Mouse (Mus musculus) testis, adult 2 months (tissue): ENCODE measurements around the gene Nkpd1. TPM values are rescaled to one million over a fixed set of nuclear protein-coding genes. Genes with fewer than 3 reads are reported as not detected.
A peak's percentile ranks its signal among the peaks of the same experiment; 100 is the strongest.
"Not testable (repeated sequence)": the region's sequence is repeated elsewhere in the genome, so short reads cannot be mapped to it uniquely, and the experiment has no call there.

ENCODE experiments used
- H3K27ac ChIP-seq: fragments of 200-500 bp; 2 replicates; pipeline ENCODE4 v1.5.1; 2012; ENCODE audit warnings: low read depth, low read length; ENCODE audit not compliant: control insufficient read depth, insufficient read depth
- H3K27me3 ChIP-seq: fragments of 200-500 bp; 2 replicates; pipeline ENCODE4 v1.6.1; 2012; ENCODE audit warnings: mild to moderate bottlenecking, low read length, moderate library complexity; ENCODE audit not compliant: control insufficient read depth, insufficient read depth
- H3K36me3 ChIP-seq: fragments of 200-500 bp; 2 replicates; pipeline ENCODE4 v1.6.1; 2012; ENCODE audit warnings: mild to moderate bottlenecking, low read length; ENCODE audit not compliant: control insufficient read depth, insufficient read depth
- H3K4me1 ChIP-seq: fragments of 200-500 bp; 2 replicates; pipeline ENCODE4 v1.6.1; 2012; ENCODE audit warnings: low read length; ENCODE audit not compliant: control insufficient read depth, insufficient read depth
- H3K4me3 ChIP-seq: fragments of 200-500 bp; 2 replicates; pipeline ENCODE4 v1.5.1; 2012; ENCODE audit warnings: low read depth, mild to moderate bottlenecking, low read length, moderate library complexity, mixed read lengths; ENCODE audit not compliant: control insufficient read depth
- CTCF ChIP-seq: fragments of 200-500 bp; IDR thresholded peaks from 2 replicates; pipeline ENCODE4 v1.5.1; 2012; ENCODE audit warnings: low read depth, mild to moderate bottlenecking, inconsistent platforms, low read length, moderate library complexity; ENCODE audit not compliant: control insufficient read depth, insufficient read depth, insufficient replicate concordance
- POLR2A ChIP-seq: fragments of 200-500 bp; IDR thresholded peaks from 2 replicates; pipeline ENCODE4 v1.6.1; 2012; ENCODE audit warnings: low read depth, mild to moderate bottlenecking, inconsistent platforms, low read length, moderate library complexity; ENCODE audit not compliant: control insufficient read depth
- polyA plus RNA-seq: library from polyadenylated mRNA; depleted of rRNA; stranded (reverse); fragments of >200 nt; gene quantifications from 2 replicates; pipeline ENCODE4 v1.2.3, GENCODE M21; 2012

The Nkpd1 gene
- polyA plus RNA-seq, 1 experiment, result 5.6 TPM

DNA sequence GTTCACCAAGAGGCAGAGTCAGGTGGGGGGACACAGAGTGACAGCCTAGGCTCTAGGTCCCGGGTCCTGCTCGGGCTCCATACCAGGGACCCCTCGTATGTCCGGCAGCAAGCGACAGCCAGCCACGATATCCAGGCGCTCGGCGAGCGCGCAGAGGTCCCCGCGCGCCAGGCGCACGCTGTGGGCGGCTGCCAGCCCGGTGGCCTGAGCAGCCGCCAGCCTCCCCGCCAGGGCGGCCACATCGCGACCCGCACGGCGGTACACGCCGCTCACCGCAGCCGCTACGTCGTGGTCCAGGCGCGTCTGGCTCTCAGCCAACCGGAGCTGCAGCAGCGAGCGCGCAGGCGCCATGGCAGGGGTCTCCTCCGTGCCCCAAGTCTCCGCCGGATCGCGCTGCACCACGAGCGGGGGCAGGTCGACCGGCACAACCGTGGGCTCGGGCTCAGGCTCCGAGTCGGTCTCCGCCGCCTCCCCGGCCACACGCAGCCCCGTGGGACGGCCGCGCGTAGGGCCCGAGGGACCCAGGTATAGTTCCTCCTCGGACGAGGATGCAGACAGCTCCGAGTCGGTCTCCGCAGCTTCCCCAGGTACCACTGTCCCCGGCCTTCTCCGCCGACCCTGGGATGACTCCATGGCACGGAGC is 10.5 kb upstream of the Nkpd1 start:
- peak overlapping the region; percentile 10 for H3K27ac ChIP-seq
- peaks cover 15% of the 10 kb centered on the region for H3K4me1 ChIP-seq
- no peaks in the 10 kb centered on the region for H3K27me3 ChIP-seq
- no peak for TF ChIP-seq POLR2A
- no peak for TF ChIP-seq CTCF
- H3K36me3 ChIP-seq, result no peaks in the 10 kb centered on the region
- peak overlapping the region; percentile 97 for H3K4me3 ChIP-seq

GRCm38 (mm10) chr7:19507612-19507981 is 10.0 kb upstream of the Nkpd1 start:
- Histone ChIP-seq H3K36me3 (no peaks in the 10 kb centered on the region), H3K4me3 (peak overlapping the region; percentile 97), H3K27ac (peak overlapping the region; percentile 10), H3K4me1 (peaks cover 15% of the 10 kb centered on the region), H3K27me3 (no peaks in the 10 kb centered on the region)
- TF ChIP-seq POLR2A (no peak), CTCF (no peak)

GRCm38 (mm10) chr7:19508150-19508923 is 9.3 kb upstream of the Nkpd1 start, which contains the start of the genes Bloc1s3 and Trappc6a:
Gene Bloc1s3 (minus strand): TSS chr7:19508367.
Gene Trappc6a (plus strand): TSS chr7:19508395.
- TF ChIP-seq CTCF (no peak), POLR2A (peak; percentile 76)
- peaks cover 15% of the 10 kb centered on the region for H3K4me1 ChIP-seq
- H3K4me3 ChIP-seq, result peak within 1 kb of the TSS; percentile 97
- H3K27me3 ChIP-seq, result no peaks in the 10 kb centered on the region
- H3K27ac ChIP-seq, result peak within 1 kb of the TSS; percentile 86
- no peaks in the 10 kb centered on the region for H3K36me3 ChIP-seq

DNA sequence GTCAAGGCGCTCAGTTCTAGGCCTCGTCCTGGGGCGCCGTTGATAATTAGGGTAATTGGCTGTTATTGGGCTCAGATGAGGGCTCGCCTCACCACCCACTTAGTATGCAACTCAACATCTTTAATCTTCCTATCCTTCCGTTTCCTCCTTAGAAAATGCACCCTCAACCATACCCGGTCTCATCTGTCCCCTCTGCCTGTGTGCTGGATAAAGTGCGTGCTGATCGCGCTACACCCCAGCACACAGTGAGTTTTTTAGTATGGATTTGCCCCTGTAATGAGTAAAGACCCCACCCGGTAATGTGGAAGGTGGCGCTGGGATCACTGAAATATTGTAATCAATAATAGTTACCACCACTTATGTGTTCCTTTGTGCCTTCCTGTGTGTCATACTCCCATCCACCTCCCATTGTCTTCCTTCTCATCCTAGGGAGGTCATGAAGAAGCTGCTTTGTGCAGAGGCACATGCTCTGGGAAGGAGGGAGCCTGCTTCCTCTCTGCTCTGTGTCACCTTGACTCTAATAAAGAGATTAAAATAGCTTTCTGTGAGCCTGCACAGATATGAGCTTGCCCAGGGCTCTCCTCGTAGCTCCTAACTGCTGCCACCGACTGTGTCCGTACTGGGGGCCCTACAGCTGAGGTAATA is 8.6 kb upstream of the Nkpd1 start:
- Histone ChIP-seq H3K4me3 (peak overlapping the region; percentile 97), H3K4me1 (peaks cover 15% of the 10 kb centered on the region), H3K36me3 (no peaks in the 10 kb centered on the region), H3K27ac (peak overlapping the region; percentile 86), H3K27me3 (no peaks in the 10 kb centered on the region)
- no peak for TF ChIP-seq CTCF
- TF ChIP-seq POLR2A, result no peak

DNA sequence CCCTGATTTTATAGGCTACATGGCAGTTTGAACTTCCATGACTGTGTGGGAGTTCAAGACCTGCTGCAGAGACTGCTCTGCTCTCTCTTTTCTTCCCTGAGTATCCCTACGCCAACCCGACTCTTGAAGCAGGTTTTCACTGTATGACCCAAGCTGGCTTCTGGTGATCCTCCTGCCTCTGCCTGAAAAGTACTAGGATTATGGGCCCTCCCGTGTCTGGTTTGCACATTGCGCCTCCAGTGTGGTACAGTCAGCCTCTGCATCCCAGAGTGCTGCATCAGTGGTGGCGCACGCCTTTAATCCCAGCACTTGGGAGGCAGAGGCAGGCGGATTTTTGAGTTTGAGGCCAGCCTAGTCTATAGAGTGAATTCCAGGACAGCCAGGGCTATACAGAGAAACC is 7.9 kb upstream of the Nkpd1 start:
- Histone ChIP-seq H3K4me1 (peaks cover 18% of the 10 kb centered on the region), H3K27ac (no peak overlapping the region), H3K27me3 (no peaks in the 10 kb centered on the region), H3K36me3 (no peaks in the 10 kb centered on the region), H3K4me3 (peak overlapping the region; percentile 11)
- no peak for TF ChIP-seq POLR2A
- no peak for TF ChIP-seq CTCF

- H3K36me3 ChIP-seq, H3K27ac ChIP-seq: not testable (repeated sequence)
Measured at GRCm38 (mm10) chr7:19511934-19512333, 5.7 kb upstream of the Nkpd1 start.

DNA sequence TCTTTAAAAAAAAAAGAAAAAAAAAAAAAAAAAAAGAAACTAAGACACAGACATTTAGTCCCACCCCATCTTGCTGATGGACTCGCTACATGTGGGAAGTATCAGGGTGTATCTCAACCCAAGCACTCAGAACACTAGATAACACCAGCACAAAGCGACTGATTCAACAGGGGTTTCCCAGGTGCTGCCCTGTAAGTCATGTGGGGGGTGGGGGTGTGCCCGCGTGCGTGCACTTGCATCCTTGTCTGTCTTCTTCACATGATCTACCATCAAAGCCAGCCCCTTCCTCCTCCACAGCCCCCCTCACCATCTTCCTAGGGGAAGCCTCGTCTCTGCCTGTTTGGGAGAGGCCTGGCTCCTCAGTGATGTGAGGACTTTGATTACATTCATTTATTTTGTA is 5.3 kb upstream of the Nkpd1 start:
- no peaks in the 10 kb centered on the region for H3K27me3 ChIP-seq
- H3K4me1 ChIP-seq, result peaks cover 12% of the 10 kb centered on the region
- TF ChIP-seq CTCF, result no peak
- no peak for TF ChIP-seq POLR2A
- H3K36me3 ChIP-seq, result no peaks in the 10 kb centered on the region
- no peak overlapping the region for H3K4me3 ChIP-seq
- H3K27ac ChIP-seq, result no peak overlapping the region

More at GRCm38 (mm10) chr7:19511934-19512333, 5.7 kb upstream of the Nkpd1 start:
- peaks cover 15% of the 10 kb centered on the region for H3K4me1 ChIP-seq
- not testable (repeated sequence) for H3K27me3 ChIP-seq, H3K4me3 ChIP-seq
